Mouse (Mus musculus) hindbrain, embryonic 14.5 days (tissue): ENCODE measurements at regions not wholly inside any gene's neighbourhood (a gene's known extent, or its start where the extent isn't known, plus 50 kb on each side); places are given as distances from the start of the nearest gene placed in this dataset.

Experiments used
- ATAC-seq: fragments of 200-750 bp; cut with Nextera tagmentation; 2 replicates; pipeline ENCODE4 v1.8.0; 2017; ENCODE audit warnings: moderate number of reproducible peaks, mild to moderate bottlenecking, moderate TSS enrichment, moderate library complexity; ENCODE audit not compliant: low FRiP score
- DNase-seq: peaks from one replicate; pipeline ENCODE4 v3.0.0-alpha.2; 2015; ENCODE audit warnings: low spot score
- H3K27ac ChIP-seq: fragments of 300-500 bp; sonication (generic); 2 replicates; pipeline ENCODE4 v1.5.1; 2014; ENCODE audit warnings: mild to moderate bottlenecking, moderate library complexity
- H3K27me3 ChIP-seq: fragments of 300-500 bp; sonication (generic); 2 replicates; pipeline ENCODE4 v1.6.1; 2014; ENCODE audit warnings: mild to moderate bottlenecking, low read length, mixed read lengths; ENCODE audit not compliant: control insufficient read depth, insufficient read depth
- H3K36me3 ChIP-seq: fragments of 300-500 bp; sonication (generic); replicated peaks from 2 replicates; pipeline ENCODE4 v1.6.1; 2014; ENCODE audit not compliant: control insufficient read depth, insufficient read depth
- H3K4me1 ChIP-seq: fragments of 300-500 bp; sonication (generic); replicated peaks from 2 replicates; pipeline ENCODE4 v1.6.1; 2014; ENCODE audit warnings: antibody characterized with exemption, low read length, mixed read lengths; ENCODE audit not compliant: control insufficient read depth, insufficient read depth
- H3K4me2 ChIP-seq: fragments of 300-500 bp; sonication (generic); replicated peaks from 2 replicates; pipeline ENCODE4 v1.6.1; 2014; ENCODE audit warnings: mild to moderate bottlenecking, moderate library complexity
- H3K4me3 ChIP-seq: fragments of 300-500 bp; sonication (generic); replicated peaks from 2 replicates; pipeline ENCODE4 v1.5.1; 2014; ENCODE audit warnings: mild to moderate bottlenecking, low read length
- H3K9ac ChIP-seq: fragments of 300-500 bp; sonication (generic); 2 replicates; pipeline ENCODE4 v1.6.1; 2014
- H3K9me3 ChIP-seq: fragments of 300-500 bp; sonication (generic); 2 replicates; pipeline ENCODE4 v1.6.1; 2016; ENCODE audit warnings: low read length; ENCODE audit not compliant: control insufficient read depth
- WGBS: fragments of 180-500 bp; shearing (Covaris S2); extraction: QIAGEN DNeasy Blood & Tissue Kit; methylation state at CpG from one replicate; pipeline ENCODE4 v1.1.7; 2014; 5-methylcytosine and 5-hydroxymethylcytosine counted together

DNA sequence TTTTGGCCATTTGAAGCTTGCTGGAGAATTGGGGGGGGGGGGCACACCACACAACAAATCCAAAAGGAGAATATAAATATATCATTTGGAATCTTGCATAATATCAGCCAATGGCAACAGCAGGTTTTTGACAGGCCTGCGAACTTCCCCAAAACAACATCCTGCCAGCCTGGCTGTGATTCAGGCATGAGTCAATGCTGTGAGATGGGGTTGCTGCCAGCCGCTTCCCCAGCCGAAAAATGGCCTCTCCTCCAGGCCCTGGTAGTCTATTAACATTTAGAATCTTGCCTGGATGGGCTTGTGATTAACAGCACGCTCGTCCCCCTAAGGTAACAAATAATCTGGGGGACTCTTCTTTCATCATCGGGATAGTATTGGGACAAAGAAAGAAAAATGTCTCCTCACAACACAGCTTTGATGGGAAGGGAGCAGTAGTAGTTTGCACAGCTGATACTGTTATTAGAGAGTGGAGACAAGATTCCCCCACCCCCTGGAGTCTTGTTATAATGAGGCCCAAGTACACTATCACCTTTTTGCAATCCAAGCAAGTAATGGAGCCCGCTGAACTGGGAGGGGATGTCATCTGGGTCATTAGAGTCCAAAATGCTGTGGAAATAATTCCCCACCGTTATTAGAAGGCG is 188.2 kb upstream of the Cnr1 start:
- Histone ChIP-seq H3K4me1 (peaks cover 15% of the 10 kb centered on the region), H3K9ac (no peak overlapping the region), H3K27me3 (no peaks in the 10 kb centered on the region), H3K9me3 (no peaks in the 10 kb centered on the region), H3K4me2 (no peak overlapping the region), H3K27ac (no peak overlapping the region), H3K36me3 (no peaks in the 10 kb centered on the region), H3K4me3 (no peak overlapping the region)
- ATAC-seq, result no peak
- WGBS, result 73% methylated on average over 9 of the region's 9 CpGs
- DNase-seq, result no peak

DNA sequence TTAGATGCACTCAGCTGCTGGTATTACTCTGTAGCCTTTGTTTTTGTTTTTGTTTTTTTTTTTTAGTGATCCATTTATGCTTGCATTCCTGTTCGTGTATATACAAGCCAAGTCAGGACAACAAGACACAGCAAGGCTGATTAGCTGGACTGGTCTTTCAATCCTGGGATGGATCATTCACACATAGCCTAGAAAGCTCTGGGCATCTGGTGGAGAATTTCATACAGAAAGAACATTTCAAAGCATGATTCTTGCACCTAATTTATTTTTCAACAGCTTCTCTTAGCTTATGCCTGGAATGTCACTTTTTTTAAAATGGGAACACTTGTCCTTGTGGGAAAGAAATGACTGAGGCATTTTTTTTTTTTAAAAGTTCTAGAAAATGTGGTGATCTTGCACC is 187.1 kb upstream of the Cnr1 start:
- no peak overlapping the region for H3K27ac ChIP-seq
- no peak for DNase-seq
- H3K27me3 ChIP-seq, result no peaks in the 10 kb centered on the region
- H3K9ac ChIP-seq, result no peak overlapping the region
- WGBS, result 59% methylated on average over 1 of the region's 1 CpGs
- no peak overlapping the region for H3K4me2 ChIP-seq
- no peaks in the 10 kb centered on the region for H3K36me3 ChIP-seq
- ATAC-seq, result no peak
- no peaks in the 10 kb centered on the region for H3K9me3 ChIP-seq
- no peak overlapping the region for H3K4me3 ChIP-seq
- H3K4me1 ChIP-seq, result peaks cover 15% of the 10 kb centered on the region

DNA sequence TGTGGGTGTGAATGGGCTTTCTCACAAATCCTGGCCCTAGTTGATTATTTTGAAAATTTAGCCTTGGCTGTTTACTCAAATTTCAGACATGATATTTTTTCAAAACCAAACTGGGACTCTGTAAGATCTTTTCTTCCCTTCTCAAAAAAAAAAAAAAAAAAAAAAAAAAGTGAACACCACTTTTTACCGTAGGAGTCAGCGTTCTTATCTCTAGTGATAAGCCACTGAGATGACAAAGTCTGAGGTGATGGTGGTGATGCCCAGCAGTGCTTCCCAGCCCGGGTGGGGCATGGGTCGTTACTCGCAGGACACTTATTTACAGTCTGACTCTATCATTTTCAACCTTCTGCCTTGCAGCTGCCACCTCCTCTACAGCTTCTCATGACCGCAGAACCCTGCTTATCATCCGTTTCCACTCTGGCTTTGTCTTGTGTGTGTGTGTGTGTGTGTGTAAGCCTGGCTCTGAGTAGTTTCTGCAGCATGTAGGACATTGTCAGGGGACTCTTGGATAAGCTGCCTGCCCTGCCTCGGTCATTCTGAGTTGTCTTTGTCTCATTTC is 186.5 kb upstream of the Cnr1 start:
- no peak overlapping the region for H3K27ac ChIP-seq
- H3K36me3 ChIP-seq, result no peaks in the 10 kb centered on the region
- ATAC-seq (no peak), DNase-seq (no peak)
- no peaks in the 10 kb centered on the region for H3K9me3 ChIP-seq
- no peak overlapping the region for H3K9ac ChIP-seq
- H3K4me3 ChIP-seq, result no peak overlapping the region
- WGBS, result 69% methylated on average over 8 of the region's 8 CpGs
- H3K27me3 ChIP-seq, result no peaks in the 10 kb centered on the region
- peaks cover 15% of the 10 kb centered on the region for H3K4me1 ChIP-seq
- no peak overlapping the region for H3K4me2 ChIP-seq

DNA sequence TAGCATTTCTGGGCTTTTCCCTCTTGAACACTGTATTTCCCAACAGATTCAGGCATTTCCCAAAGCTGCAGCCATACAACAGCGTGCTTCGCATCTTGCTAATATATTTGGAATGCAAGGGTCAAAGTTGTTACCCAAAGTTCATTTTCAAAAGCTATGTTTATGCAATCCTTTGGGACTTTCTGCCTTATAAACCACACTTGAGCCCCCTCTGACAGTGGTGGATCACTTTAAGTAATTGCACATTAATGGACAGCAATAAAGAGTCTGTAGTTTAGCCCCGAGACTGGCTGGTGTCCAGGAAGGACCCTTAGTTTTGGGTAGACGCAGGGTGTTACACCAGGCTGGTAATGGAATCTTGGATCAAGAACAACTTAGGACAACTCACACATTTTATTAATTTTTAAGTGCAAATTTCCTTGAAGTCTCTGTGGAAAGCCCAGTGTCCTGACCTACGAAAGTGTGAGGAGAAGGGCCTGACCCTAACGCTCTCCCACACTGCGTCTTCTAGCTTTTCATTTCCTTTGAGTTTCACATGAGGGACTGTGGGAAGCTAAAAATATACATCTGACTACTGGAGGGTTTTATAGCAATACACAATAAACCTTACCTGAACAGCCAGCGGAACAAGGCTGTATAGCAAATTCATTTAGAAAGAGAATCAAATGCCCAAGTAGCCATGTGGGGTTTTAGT is 185.0 kb upstream of the Cnr1 start:
- WGBS, result 86% methylated on average over 8 of the region's 8 CpGs
- H3K9me3 ChIP-seq, result no peaks in the 10 kb centered on the region
- H3K27me3 ChIP-seq, result no peaks in the 10 kb centered on the region
- no peak overlapping the region for H3K9ac ChIP-seq
- DNase-seq (no peak), ATAC-seq (no peak)
- no peaks in the 10 kb centered on the region for H3K36me3 ChIP-seq
- H3K4me2 ChIP-seq, result no peak overlapping the region
- no peak overlapping the region for H3K27ac ChIP-seq
- peaks cover 15% of the 10 kb centered on the region for H3K4me1 ChIP-seq
- no peak overlapping the region for H3K4me3 ChIP-seq

DNA sequence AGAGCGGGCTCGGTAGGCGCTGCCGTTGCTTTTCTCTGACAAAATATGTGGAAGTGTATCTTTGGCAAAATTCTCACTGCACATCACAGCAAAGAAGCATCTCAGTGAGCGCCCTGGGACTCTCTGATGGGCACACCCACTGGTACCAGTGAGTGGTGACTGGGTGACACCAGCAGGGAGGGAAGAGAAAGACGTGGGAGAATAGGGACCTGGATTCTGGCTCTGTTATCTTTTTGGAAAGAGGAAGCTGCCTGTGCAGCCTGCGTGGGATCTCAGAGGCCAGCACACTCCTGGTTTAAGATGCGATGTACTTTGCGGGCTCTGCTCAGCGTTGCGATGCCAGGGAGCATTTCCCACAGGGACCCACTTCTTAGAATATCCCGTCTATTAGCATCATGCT is 183.4 kb upstream of the Cnr1 start:
- no peak overlapping the region for H3K27ac ChIP-seq
- no peaks in the 10 kb centered on the region for H3K27me3 ChIP-seq
- no peak overlapping the region for H3K9ac ChIP-seq
- H3K4me1 ChIP-seq, result peaks cover 7% of the 10 kb centered on the region; the same call in 1 of the 2 replicates
- H3K4me3 ChIP-seq, result no peak overlapping the region
- no peak for DNase-seq
- ATAC-seq, result no peak
- H3K36me3 ChIP-seq, result no peaks in the 10 kb centered on the region
- no peaks in the 10 kb centered on the region for H3K9me3 ChIP-seq
- no peak overlapping the region for H3K4me2 ChIP-seq
- 74% methylated on average over 12 of the region's 12 CpGs for WGBS

DNA sequence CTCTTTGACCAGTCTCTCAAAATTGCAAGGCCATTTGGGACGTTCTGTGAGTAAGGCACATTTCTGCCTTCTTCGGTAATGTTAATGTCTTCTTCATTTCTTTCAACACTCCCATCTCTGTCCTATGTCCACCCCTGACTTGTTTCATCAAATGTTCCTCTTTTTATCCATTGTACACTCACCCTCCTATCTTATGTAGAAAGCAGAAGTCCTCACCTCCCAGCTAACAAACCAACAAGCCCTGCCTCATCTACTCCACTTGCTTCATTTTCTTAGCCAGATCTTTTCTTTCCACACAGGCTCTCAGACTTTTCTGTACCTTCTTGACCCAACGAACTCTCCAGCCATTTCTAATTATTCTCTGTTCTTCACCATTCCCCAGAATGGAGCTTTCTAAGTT is 179.2 kb upstream of the Cnr1 start:
- Histone ChIP-seq H3K27ac (no peak overlapping the region), H3K4me1 (no peaks in the 10 kb centered on the region), H3K9ac (no peak overlapping the region), H3K9me3 (no peaks in the 10 kb centered on the region), H3K27me3 (no peaks in the 10 kb centered on the region), H3K4me2 (no peak overlapping the region), H3K36me3 (no peaks in the 10 kb centered on the region), H3K4me3 (no peak overlapping the region)
- DNase-seq (no peak), ATAC-seq (no peak)
- 87% methylated on average over 3 of the region's 3 CpGs for WGBS

DNA sequence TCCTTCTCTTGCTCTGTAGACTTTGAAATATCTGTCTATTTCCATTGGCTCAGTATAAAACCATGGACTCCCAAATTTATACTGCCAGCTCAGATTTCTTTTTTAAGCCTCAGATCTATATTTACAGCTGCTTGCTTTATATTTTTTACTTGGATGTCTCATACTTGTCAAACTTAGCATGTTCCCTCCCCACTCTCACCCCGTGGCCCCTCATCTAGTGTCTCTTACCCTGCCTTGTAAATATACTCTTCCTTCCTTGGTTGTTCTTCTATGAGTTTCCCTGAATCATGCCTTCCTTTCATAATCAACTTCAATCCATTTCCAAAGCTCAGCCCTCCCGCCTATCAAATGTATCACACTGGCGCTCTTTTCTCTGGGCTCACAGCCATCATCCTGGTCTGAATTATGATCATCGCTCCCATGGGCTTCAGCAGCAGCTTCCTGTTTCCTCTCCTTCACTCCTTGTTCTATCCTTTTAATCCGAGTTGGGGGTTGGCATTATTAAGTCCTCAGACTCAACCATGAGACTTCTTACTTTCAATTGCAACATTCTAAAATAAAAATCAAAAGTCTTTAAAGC is 177.0 kb upstream of the Cnr1 start:
- WGBS, result 87% methylated on average over 5 of the region's 5 CpGs

DNA sequence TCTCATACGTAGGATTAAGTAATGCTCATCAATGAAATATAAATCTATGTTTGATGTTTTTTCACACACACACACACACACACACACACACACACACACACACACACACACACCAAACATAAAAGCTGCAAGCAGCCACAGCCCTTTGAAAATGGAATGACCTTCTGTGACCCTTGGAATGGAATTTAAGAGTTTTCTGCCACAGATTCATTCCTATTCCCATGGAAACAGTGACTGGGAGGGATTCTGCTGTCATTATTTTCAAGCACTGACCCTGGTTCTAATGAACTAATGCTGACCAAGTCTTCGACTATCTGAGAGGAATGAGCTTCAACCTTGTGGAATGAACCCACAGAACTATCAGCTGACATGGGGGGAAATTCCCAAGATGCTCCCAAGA is 156.7 kb upstream of the Cnr1 start:
- no peaks in the 10 kb centered on the region for H3K36me3 ChIP-seq
- WGBS, result 16% methylated on average over 2 of the region's 2 CpGs
- no peak overlapping the region for H3K27ac ChIP-seq
- ATAC-seq (no peak), DNase-seq (no peak)
- no peaks in the 10 kb centered on the region for H3K9me3 ChIP-seq
- no peak overlapping the region for H3K9ac ChIP-seq
- no peaks in the 10 kb centered on the region for H3K27me3 ChIP-seq
- no peak overlapping the region for H3K4me3 ChIP-seq
- H3K4me1 ChIP-seq, result no peaks in the 10 kb centered on the region
- H3K4me2 ChIP-seq, result no peak overlapping the region

More for the DNA sequence above, 177.0 kb upstream of the Cnr1 start:
- DNase-seq (no peak), ATAC-seq (no peak)
- Histone ChIP-seq H3K27me3 (no peaks in the 10 kb centered on the region), H3K27ac (no peak overlapping the region), H3K4me1 (no peaks in the 10 kb centered on the region), H3K4me2 (no peak overlapping the region), H3K36me3 (no peaks in the 10 kb centered on the region), H3K4me3 (no peak overlapping the region), H3K9ac (no peak overlapping the region), H3K9me3 (no peaks in the 10 kb centered on the region)

DNA sequence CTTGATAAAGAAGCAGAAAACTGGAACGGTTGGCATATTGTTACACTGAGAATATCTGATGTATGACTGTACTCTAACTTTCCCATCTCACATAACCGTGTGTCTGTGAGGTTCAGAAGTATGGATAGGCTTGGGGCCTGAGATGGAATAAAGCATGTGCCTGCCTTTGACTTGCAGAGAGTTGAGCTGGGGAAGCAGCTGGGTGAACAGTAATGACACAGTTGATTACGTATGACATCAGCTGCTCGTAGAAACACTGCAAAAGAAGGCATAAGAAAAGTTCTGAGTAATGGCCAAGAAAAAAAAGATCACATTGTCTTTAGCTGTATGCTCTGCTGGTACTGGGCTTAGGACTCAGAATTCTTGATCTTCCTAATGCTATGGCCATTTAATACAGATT is 138.4 kb upstream of the Cnr1 start:
- no peaks in the 10 kb centered on the region for H3K9me3 ChIP-seq
- H3K4me2 ChIP-seq, result no peak overlapping the region
- no peaks in the 10 kb centered on the region for H3K4me1 ChIP-seq
- no peak overlapping the region for H3K4me3 ChIP-seq
- ATAC-seq, result no peak
- WGBS, result 91% methylated on average over 4 of the region's 4 CpGs
- no peak overlapping the region for H3K9ac ChIP-seq
- no peak for DNase-seq
- no peak overlapping the region for H3K27ac ChIP-seq
- no peaks in the 10 kb centered on the region for H3K27me3 ChIP-seq
- H3K36me3 ChIP-seq, result no peaks in the 10 kb centered on the region
